Mouse (Mus musculus): Measurements from ENCODE around the gene Vrk2. TPM values are rescaled to one million over a fixed set of nuclear protein-coding genes. Genes with fewer than 3 reads are reported as not detected.

Gene Vrk2
- total RNA-seq, 1 experiment, result 5.7 TPM

DNA sequence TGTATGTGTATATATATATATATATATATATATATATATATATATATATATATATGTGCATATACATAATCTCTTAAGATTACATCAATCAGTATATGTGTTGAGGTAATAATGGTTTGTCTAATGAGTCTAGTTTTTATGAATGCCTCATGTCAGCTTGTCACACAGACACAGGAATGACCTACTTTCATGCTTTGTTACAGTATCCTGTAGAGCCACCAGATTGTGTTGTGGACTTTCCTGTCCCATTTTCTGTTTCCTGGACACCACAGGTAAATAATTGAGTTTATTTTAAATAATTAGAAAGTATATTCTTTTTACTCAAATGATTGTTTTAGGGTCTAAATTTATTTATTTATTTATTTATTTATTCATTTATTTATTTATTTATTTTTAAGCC, 159.6 kb downstream of the Vrk2 start:
- no peak for TF ChIP-seq MAFK (IDR thresholded peaks at IDR 0.05; ENCODE audit: insufficient read depth, low read depth, low read length)
- no peak for TF ChIP-seq ZC3H11A (IDR thresholded peaks at IDR 0.05; ENCODE audit: borderline replicate concordance, low read depth, low read length)
- no peak for TF ChIP-seq HCFC1 (IDR thresholded peaks at IDR 0.05; ENCODE audit: borderline replicate concordance, insufficient read depth, low read length)
- no peak for TF ChIP-seq CHD2 (IDR thresholded peaks at IDR 0.05; ENCODE audit: low read depth, low read length)
- TF ChIP-seq ZNF384 (IDR thresholded peaks at IDR 0.05; ENCODE audit: low read depth, low read length), result no peak
- Histone ChIP-seq H3K4me1 (ENCODE audit: control insufficient read depth in 2 of 2, insufficient read depth in 2 of 2, low read length in 2 of 2, poor library complexity in 1 of 2) (no peaks in the 10 kb centered on the region), H3K4me3 (ENCODE audit: insufficient read depth in 1 of 2, low read depth in 1 of 2, low read length in 2 of 2, poor library complexity in 1 of 2, severe bottlenecking in 1 of 2) (no peak overlapping the region), H3K36me3 (ENCODE audit: control insufficient read depth, insufficient read depth, low read length, poor library complexity, severe bottlenecking) (no peaks in the 10 kb centered on the region), H3K9ac (ENCODE audit: insufficient read depth, low read depth, low read length, poor library complexity, severe bottlenecking) (no peak overlapping the region), H3K9me3 (ENCODE audit: control insufficient read depth, insufficient read depth, low read depth, low read length) (no peaks in the 10 kb centered on the region), H3K27ac (ENCODE audit: insufficient read depth, low read depth, low read length, poor library complexity, severe bottlenecking) (no peak overlapping the region)
- in situ Hi-C loops (cut with MboI; ENCODE audit: low sequenced_read_pairs in 2 of 2, unreplicated experiment in 2 of 2), result no loop called here
- DNase-seq (ENCODE audit: low read depth, low spot score), result no peak

DNA sequence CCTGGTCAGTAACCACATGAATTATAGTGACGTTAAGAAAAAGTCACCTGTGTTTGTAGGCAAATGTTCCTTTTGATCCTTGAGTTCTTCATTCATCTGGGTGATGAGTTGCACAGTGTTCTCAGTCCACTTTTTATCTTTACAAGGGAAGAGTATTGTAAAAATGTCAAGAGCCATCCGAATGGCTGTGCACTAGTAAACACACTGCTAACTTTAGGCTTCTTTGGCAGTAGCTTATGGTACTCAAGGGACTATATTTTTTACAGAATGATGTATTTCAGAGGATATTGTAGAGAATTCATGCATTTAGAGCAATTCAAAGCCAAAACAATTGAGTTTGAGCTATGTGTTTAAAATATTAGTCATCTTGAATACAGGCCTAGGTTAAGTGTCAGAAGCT, 172.3 kb downstream of the Vrk2 start:
- no peak overlapping the region for H3K4me3 ChIP-seq (ENCODE audit: insufficient read depth in 1 of 2, low read depth in 1 of 2, low read length in 2 of 2, poor library complexity in 1 of 2, severe bottlenecking in 1 of 2)
- no peak overlapping the region for H3K27ac ChIP-seq (ENCODE audit: insufficient read depth, low read depth, low read length, poor library complexity, severe bottlenecking)
- H3K36me3 ChIP-seq (ENCODE audit: control insufficient read depth, insufficient read depth, low read length, poor library complexity, severe bottlenecking), result no peaks in the 10 kb centered on the region
- H3K9me3 ChIP-seq (ENCODE audit: control insufficient read depth, insufficient read depth, low read depth, low read length), result no peaks in the 10 kb centered on the region
- no peak overlapping the region for H3K9ac ChIP-seq (ENCODE audit: insufficient read depth, low read depth, low read length, poor library complexity, severe bottlenecking)
- in situ Hi-C loops (cut with MboI; ENCODE audit: low sequenced_read_pairs in 2 of 2, unreplicated experiment in 2 of 2), result no loop called here
- TF ChIP-seq CHD2 (IDR thresholded peaks at IDR 0.05; ENCODE audit: low read depth, low read length) (no peak), ZC3H11A (IDR thresholded peaks at IDR 0.05; ENCODE audit: borderline replicate concordance, low read depth, low read length) (no peak), MAFK (IDR thresholded peaks at IDR 0.05; ENCODE audit: insufficient read depth, low read depth, low read length) (no peak), HCFC1 (IDR thresholded peaks at IDR 0.05; ENCODE audit: borderline replicate concordance, insufficient read depth, low read length) (no peak), ZNF384 (IDR thresholded peaks at IDR 0.05; ENCODE audit: low read depth, low read length) (no peak)
- no peaks in the 10 kb centered on the region for H3K4me1 ChIP-seq (ENCODE audit: control insufficient read depth in 2 of 2, insufficient read depth in 2 of 2, low read length in 2 of 2, poor library complexity in 1 of 2)
- DNase-seq (ENCODE audit: low read depth, low spot score), result no peak

Other genes with a start within 250 kb of the Vrk2 start
- gene Fancl, start 207.9 kb downstream of the Vrk2 start, total RNA-seq (2012; rRNA removed), result 19.6 and 23.0 TPM in 2 replicates
- not detected in 2 replicates for gene Gm6899, start 758 bp downstream of the Vrk2 start, total RNA-seq (2012; rRNA removed)